Mouse (Mus musculus) urinary bladder, postnatal 25 days (tissue): ENCODE data around the gene Cdh13.
"Not testable (repeated sequence)": the region's sequence is repeated elsewhere in the genome, so short reads cannot be mapped to it uniquely, and the experiment has no call there.

Source experiments
- DNase-seq: peaks from one replicate; pipeline ENCODE4 v3.0.0; 2022; ENCODE audit warnings: low spot score

Cdh13 gene

DNA sequence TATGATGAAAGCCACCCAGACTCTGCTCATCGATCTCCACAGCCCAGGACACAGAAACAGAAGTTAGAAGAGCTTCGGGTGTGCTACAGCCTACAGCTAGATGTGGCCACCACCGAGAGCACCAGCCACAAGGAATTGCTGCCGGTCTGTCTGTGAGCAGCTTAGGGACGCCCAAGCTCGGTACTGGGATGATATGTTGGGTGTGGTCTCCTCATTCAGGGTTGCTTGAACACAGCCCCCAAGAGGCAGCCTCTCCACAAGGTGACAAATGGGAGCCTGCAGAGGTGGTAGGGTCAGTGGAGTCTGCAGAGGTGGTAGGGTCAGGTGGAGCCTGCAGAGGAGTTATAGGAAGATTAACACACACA, 1070.1 kb downstream of the Cdh13 start:
- no peak for DNase-seq

DNA sequence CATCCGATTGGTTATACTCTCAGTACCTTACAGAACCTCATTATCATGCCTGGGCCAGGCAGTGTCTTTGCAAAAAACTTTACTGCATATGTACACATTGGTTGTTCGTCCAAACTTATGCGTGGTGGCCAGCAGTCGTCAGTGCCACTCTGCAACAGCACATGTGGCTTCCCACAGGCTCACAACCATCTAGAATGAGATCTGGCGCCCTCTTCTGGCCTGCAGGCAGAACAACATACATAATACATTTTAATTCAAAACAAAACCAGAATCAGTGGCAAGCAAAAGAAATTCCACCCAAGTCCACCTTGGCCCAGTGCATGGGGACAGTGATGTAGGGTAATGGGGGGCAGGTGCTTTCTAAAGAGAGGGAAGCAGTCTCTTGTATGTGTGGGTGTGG, 1073.1 kb downstream of the Cdh13 start:
- DNase-seq = not testable (repeated sequence)

DNA sequence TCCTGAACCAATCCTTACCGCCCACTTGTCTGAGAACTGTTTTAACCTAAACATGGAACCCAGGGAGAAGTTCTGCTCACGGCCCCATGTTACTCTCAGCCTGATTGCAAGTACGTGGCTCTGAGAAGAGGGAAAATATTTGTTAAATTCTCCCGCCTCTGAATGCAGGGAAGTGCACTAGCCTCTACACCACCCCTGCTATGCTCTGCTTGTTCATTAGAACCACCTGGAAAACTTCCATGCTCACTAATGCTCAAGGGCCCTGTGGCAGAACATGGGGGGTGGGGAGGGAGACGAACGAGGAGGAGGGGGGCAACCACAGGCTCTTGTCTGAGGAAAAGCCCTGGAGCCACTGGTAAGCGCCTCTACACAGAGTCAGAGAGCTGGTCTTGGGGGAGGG, 1074.6 kb downstream of the Cdh13 start:
- DNase-seq = no peak

DNA sequence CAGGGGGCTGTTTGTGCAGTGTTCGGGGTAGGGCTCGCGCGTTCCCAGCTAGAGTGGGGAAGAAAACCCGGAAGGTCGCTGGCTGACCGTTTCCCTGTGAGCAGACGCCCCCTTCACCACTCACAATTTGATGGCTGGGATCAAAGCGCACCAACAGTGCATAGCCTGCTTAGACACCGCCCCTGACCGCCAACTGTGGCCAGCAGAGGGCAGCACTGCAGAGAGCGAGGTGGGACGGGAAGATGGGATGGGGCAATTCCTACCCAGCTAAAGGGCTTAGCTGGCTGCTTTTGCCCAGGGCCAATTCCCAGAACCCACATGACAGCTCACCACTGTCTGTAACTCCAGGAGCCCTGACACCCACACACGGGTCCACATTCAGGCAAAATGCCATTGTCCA, 1075.3 kb downstream of the Cdh13 start:
- peak; percentile 61 for DNase-seq

DNA sequence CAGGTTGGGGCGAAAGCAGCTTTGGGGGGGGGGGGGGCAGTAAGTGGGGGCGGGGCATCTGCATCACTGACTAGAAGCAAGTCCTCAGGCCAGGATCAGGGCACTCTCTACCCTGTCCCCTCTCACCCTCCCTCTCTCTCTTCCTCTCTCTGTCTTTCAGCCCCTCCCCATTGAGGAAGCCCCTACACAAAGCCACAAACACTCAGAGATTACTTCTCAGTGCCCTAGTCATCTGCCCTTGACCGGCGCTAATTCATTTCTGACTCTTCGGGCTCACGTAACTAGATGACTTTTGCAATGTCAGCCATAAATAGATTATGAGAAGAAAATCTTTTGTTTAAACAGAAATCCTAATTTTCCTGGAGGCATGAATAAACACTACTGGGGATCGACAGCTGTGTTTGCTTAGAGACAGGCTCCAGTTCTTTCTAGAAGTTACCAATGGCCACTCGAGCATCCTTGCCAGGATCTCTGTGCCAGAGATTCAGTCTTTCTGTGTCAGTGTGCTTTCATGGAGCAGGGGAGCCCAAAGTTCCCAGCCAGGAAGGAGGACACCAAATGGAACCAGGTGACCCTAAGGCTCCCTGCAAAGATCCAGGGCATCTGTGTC, 1077.3 kb downstream of the Cdh13 start:
- DNase-seq = no peak
